Mouse (Mus musculus) heart, postnatal 0 days (tissue): Measurements from ENCODE around the gene Cttnbp2nl.
A peak's percentile ranks its signal among the peaks of the same experiment; 100 is the strongest.

Experiments
- CTCF ChIP-seq: IDR thresholded peaks from 2 replicates; pipeline ENCODE4 v1.5.1; 2016; ENCODE audit warnings: antibody characterized with exemption, control low read depth, low read depth
- EP300 ChIP-seq: IDR thresholded peaks from 2 replicates; pipeline ENCODE4 v1.6.1; 2016; ENCODE audit warnings: antibody characterized with exemption, low read depth

DNA sequence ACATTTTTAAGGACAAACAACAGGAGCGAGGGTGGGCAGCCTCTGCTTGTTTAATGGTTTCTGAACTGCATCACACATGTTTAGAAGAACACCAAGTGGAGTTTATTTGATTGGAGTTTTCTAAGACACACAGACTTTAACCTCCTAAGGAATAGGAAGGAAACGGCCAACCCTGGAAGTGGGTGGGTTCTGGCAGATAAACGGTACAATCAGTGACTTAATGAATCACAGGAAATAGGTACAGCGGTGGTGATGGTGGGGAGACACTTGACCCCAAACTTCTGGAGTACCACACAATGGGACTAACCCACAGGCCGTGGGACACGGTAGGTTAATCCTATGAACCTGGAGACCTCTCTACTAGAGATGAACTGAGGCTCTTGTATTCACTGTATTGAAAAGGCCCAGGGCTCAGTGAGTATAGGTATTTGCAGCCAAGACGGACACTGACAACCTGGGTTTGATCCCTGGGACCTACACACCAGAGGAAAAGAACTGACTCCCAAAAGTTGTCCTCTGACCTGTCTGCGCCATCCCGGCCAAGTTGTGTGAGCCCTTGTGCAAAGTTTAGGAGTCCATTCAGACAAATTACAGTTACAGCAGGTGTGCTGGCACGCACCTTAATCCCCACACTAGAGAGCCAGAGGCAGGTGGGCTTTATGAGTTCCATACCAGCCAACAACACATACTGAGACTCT, 34.7 kb downstream of the Cttnbp2nl start:
- TF ChIP-seq CTCF, result no peak
- peak; percentile 83 for TF ChIP-seq EP300
